Mouse (Mus musculus) heart, adult 2 months (tissue): ENCODE measurements around the gene Hoxb7. TPM values are rescaled to one million over a fixed set of nuclear protein-coding genes. Genes with fewer than 3 reads are reported as not detected.

Source experiments
- DNase-seq, 2 experiments: peaks; one replicate each; pipeline ENCODE4 v3.0.0; 2021
- H3K27ac ChIP-seq: fragments of 200-600 bp; 2 replicates; pipeline ENCODE4 v1.8.1; 2022
- H3K27me3 ChIP-seq: fragments of 200-500 bp; 2 replicates; pipeline ENCODE4 v1.6.1; 2012; ENCODE audit warnings: mild to moderate bottlenecking, low read length, inconsistent platforms, mixed read lengths; ENCODE audit not compliant: control insufficient read depth, insufficient read depth
- H3K36me3 ChIP-seq: fragments of 200-500 bp; 2 replicates; pipeline ENCODE4 v1.6.1; 2012; ENCODE audit warnings: low read length, inconsistent platforms; ENCODE audit not compliant: control insufficient read depth, insufficient read depth
- H3K4me1 ChIP-seq: fragments of 200-500 bp; 2 replicates; pipeline ENCODE4 v1.6.1; 2011; ENCODE audit warnings: low read length; ENCODE audit not compliant: control insufficient read depth, insufficient read depth
- H3K4me3 ChIP-seq: fragments of 200-600 bp; 2 replicates; pipeline ENCODE4 v1.8.1; 2022
- H3K79me2 ChIP-seq: fragments of 200-500 bp; replicated peaks from 2 replicates; pipeline ENCODE4 v1.6.1; 2012; ENCODE audit warnings: mild to moderate bottlenecking, inconsistent platforms, low read length, moderate library complexity, mixed read lengths; ENCODE audit not compliant: control insufficient read depth, insufficient read depth
- H3K9ac ChIP-seq: fragments of 200-500 bp; 2 replicates; pipeline ENCODE4 v1.6.1; 2012; ENCODE audit warnings: low read depth, mild to moderate bottlenecking, control low read depth, inconsistent platforms, low read length, mixed read lengths
- CTCF ChIP-seq: fragments of 200-600 bp; IDR thresholded peaks from 2 replicates; pipeline ENCODE4 v1.8.1; 2022; ENCODE audit warnings: antibody characterized with exemption, mild to moderate bottlenecking, moderate library complexity
- EP300 ChIP-seq: fragments of 200-500 bp; IDR thresholded peaks from 2 replicates; pipeline ENCODE4 v1.6.1; 2011; ENCODE audit warnings: low read depth, low read length, control low read depth; ENCODE audit not compliant: insufficient read depth
- POLR2A ChIP-seq: fragments of 200-500 bp; IDR thresholded peaks from 2 replicates; pipeline ENCODE4 v1.6.1; 2011; ENCODE audit warnings: mild to moderate bottlenecking, low read depth, low read length, control low read depth; ENCODE audit not compliant: insufficient read depth
- WGBS: fragments of 180-500 bp; shearing (Covaris S2); methylation state at CpG from one replicate; pipeline ENCODE4 v1.1.7; 2018; 5-methylcytosine and 5-hydroxymethylcytosine counted together
- intact Hi-C: fragments of 180-260 bp; cut with DNase I; formaldehyde crosslinking; loops from one replicate; pipeline ENCODE4 v1.15.1; 2025
- polyA plus RNA-seq: library from polyadenylated mRNA; depleted of rRNA; stranded (reverse); fragments of >200 nt; gene quantifications from 2 replicates; pipeline ENCODE4 v1.2.3, GENCODE M21; 2012
- total RNA-seq, 2 experiments: library from RNA; stranded (reverse); gene quantifications; 2 replicates each; pipeline ENCODE4 v1.2.3; 2021

The Hoxb7 gene
- total and polyA plus RNA-seq, 3 experiments: not detected

- peaks cover 17% of the 10 kb centered on the region for H3K27me3 ChIP-seq
- no peaks in the 10 kb centered on the region for H3K36me3 ChIP-seq
- peak overlapping the region; percentile 49 for H3K9ac ChIP-seq
- H3K79me2 ChIP-seq: no peaks in the 10 kb centered on the region
- H3K4me3 ChIP-seq: peak overlapping the region; percentile 51
- intact Hi-C loops: no loop called here
- TF ChIP-seq EP300 (no peak), CTCF (no peak), POLR2A (0 out of 2 replicates have a peak, but pooled peaks have one; percentile 20)
- peak in 1 of 2 experiments; percentile 25 for DNase-seq
- 2% methylated on average over 33 of the region's 34 CpGs for WGBS
- no peaks in the 10 kb centered on the region for H3K4me1 ChIP-seq
- peak overlapping the region; percentile 74 for H3K27ac ChIP-seq
Measured at GRCm38 (mm10) chr11:96319071-96319902, 32.9 kb downstream of the Hoxb7 start.

GRCm38 (mm10) chr11:96319910-96320309 is 33.5 kb downstream of the Hoxb7 start:
- intact Hi-C loops: no loop called here
- WGBS: 5% methylated on average over 29 of the region's 29 CpGs
- no peak for TF ChIP-seq POLR2A
- no peak for TF ChIP-seq EP300
- TF ChIP-seq CTCF: no peak
- Histone ChIP-seq H3K27ac (no peak overlapping the region; the same call in 1 of the 2 replicates), H3K79me2 (no peaks in the 10 kb centered on the region), H3K4me3 (peak overlapping the region; percentile 51), H3K36me3 (no peaks in the 10 kb centered on the region), H3K9ac (peak overlapping the region; percentile 52), H3K4me1 (no peaks in the 10 kb centered on the region), H3K27me3 (peaks cover 17% of the 10 kb centered on the region)
- peak; percentile 20 to 31 for DNase-seq

- WGBS: 24% methylated on average over 17 of the region's 17 CpGs
- Histone ChIP-seq H3K9ac (no peak overlapping the region), H3K79me2 (no peaks in the 10 kb centered on the region), H3K4me3 (no peak overlapping the region), H3K27me3 (peaks cover 17% of the 10 kb centered on the region), H3K4me1 (no peaks in the 10 kb centered on the region), H3K36me3 (no peaks in the 10 kb centered on the region), H3K27ac (no peak overlapping the region)
- TF ChIP-seq CTCF (no peak), POLR2A (no peak), EP300 (no peak)
- no peak for DNase-seq
- intact Hi-C loops: no loop called here
Measured at GRCm38 (mm10) chr11:96320688-96321087, 34.3 kb downstream of the Hoxb7 start.

GRCm38 (mm10) chr11:96321846-96322245 is 35.4 kb downstream of the Hoxb7 start:
- Histone ChIP-seq H3K9ac (no peak overlapping the region), H3K27ac (no peak overlapping the region), H3K79me2 (no peaks in the 10 kb centered on the region), H3K27me3 (peaks cover 17% of the 10 kb centered on the region), H3K36me3 (no peaks in the 10 kb centered on the region), H3K4me3 (no peak overlapping the region), H3K4me1 (no peaks in the 10 kb centered on the region)
- WGBS: 40% methylated on average over 5 of the region's 5 CpGs
- no peak for DNase-seq
- intact Hi-C loops: no loop called here
- no peak for TF ChIP-seq CTCF
- no peak for TF ChIP-seq EP300
- TF ChIP-seq POLR2A: no peak

- DNase-seq: no peak
- Histone ChIP-seq H3K79me2 (no peaks in the 10 kb centered on the region), H3K4me1 (no peaks in the 10 kb centered on the region), H3K4me3 (no peak overlapping the region), H3K27ac (no peak overlapping the region), H3K9ac (no peak overlapping the region), H3K27me3 (peaks cover 19% of the 10 kb centered on the region), H3K36me3 (no peaks in the 10 kb centered on the region)
- 32% methylated on average over 6 of the region's 6 CpGs for WGBS
- TF ChIP-seq POLR2A: no peak
- no peak for TF ChIP-seq EP300
- no peak for TF ChIP-seq CTCF
- intact Hi-C loops: no loop called here
Measured at GRCm38 (mm10) chr11:96322738-96323137, 36.3 kb downstream of the Hoxb7 start.

GRCm38 (mm10) chr11:96323154-96323553 is 36.7 kb downstream of the Hoxb7 start, which contains the start of gene Hoxb3:
Gene Hoxb3, plus strand, starts transcription at chr11:96323326.
- Histone ChIP-seq H3K79me2 (no peaks in the 10 kb centered on the region), H3K4me1 (no peaks in the 10 kb centered on the region), H3K4me3 (no peak within 1 kb of the TSS), H3K36me3 (no peaks in the 10 kb centered on the region), H3K27me3 (peaks cover 15% of the 10 kb centered on the region), H3K27ac (no peak within 1 kb of the TSS), H3K9ac (no peak within 1 kb of the TSS)
- WGBS: 32% methylated on average over 10 of the region's 10 CpGs
- DNase-seq: no peak
- TF ChIP-seq EP300 (no peak), CTCF (no peak), POLR2A (no peak)
- intact Hi-C loops: no loop called here
